Mouse (Mus musculus) testis, adult 2 months (tissue): ENCODE measurements at regions not wholly inside any gene's neighbourhood (a gene's known extent, or its start where the extent isn't known, plus 50 kb on each side); places are given as distances from the start of the nearest gene placed in this dataset.

Experiments used
- H3K27ac ChIP-seq: fragments of 200-500 bp; 2 replicates; pipeline ENCODE4 v1.5.1; 2012; ENCODE audit warnings: low read depth, low read length; ENCODE audit not compliant: control insufficient read depth, insufficient read depth
- H3K27me3 ChIP-seq: fragments of 200-500 bp; 2 replicates; pipeline ENCODE4 v1.6.1; 2012; ENCODE audit warnings: mild to moderate bottlenecking, low read length, moderate library complexity; ENCODE audit not compliant: control insufficient read depth, insufficient read depth
- H3K36me3 ChIP-seq: fragments of 200-500 bp; 2 replicates; pipeline ENCODE4 v1.6.1; 2012; ENCODE audit warnings: mild to moderate bottlenecking, low read length; ENCODE audit not compliant: control insufficient read depth, insufficient read depth
- H3K4me1 ChIP-seq: fragments of 200-500 bp; 2 replicates; pipeline ENCODE4 v1.6.1; 2012; ENCODE audit warnings: low read length; ENCODE audit not compliant: control insufficient read depth, insufficient read depth
- H3K4me3 ChIP-seq: fragments of 200-500 bp; 2 replicates; pipeline ENCODE4 v1.5.1; 2012; ENCODE audit warnings: low read depth, mild to moderate bottlenecking, low read length, moderate library complexity, mixed read lengths; ENCODE audit not compliant: control insufficient read depth
- CTCF ChIP-seq: fragments of 200-500 bp; IDR thresholded peaks from 2 replicates; pipeline ENCODE4 v1.5.1; 2012; ENCODE audit warnings: low read depth, mild to moderate bottlenecking, inconsistent platforms, low read length, moderate library complexity; ENCODE audit not compliant: control insufficient read depth, insufficient read depth, insufficient replicate concordance
- POLR2A ChIP-seq: fragments of 200-500 bp; IDR thresholded peaks from 2 replicates; pipeline ENCODE4 v1.6.1; 2012; ENCODE audit warnings: low read depth, mild to moderate bottlenecking, inconsistent platforms, low read length, moderate library complexity; ENCODE audit not compliant: control insufficient read depth

- H3K4me3 ChIP-seq, result no peak overlapping the region
- no peaks in the 10 kb centered on the region for H3K36me3 ChIP-seq
- H3K4me1 ChIP-seq, result no peaks in the 10 kb centered on the region
- no peak overlapping the region for H3K27ac ChIP-seq
- H3K27me3 ChIP-seq, result no peaks in the 10 kb centered on the region
- no peak for TF ChIP-seq CTCF
- TF ChIP-seq POLR2A, result no peak
These were observed 252.2 kb upstream of the Tbl1xr1 start for GRCm38 (mm10) chr3:21824101-21824880.

GRCm38 (mm10) chr3:21824913-21825610, 251.4 kb upstream of the Tbl1xr1 start:
- Histone ChIP-seq H3K27me3 (no peaks in the 10 kb centered on the region), H3K4me3 (no peak overlapping the region), H3K36me3 (no peaks in the 10 kb centered on the region), H3K4me1 (no peaks in the 10 kb centered on the region), H3K27ac (no peak overlapping the region)
- TF ChIP-seq CTCF, result no peak
- no peak for TF ChIP-seq POLR2A

GRCm38 (mm10) chr3:21827656-21828055, 248.8 kb upstream of the Tbl1xr1 start:
- no peaks in the 10 kb centered on the region for H3K4me1 ChIP-seq
- H3K36me3 ChIP-seq, result no peaks in the 10 kb centered on the region
- TF ChIP-seq POLR2A, result no peak
- no peak for TF ChIP-seq CTCF
- no peak overlapping the region for H3K4me3 ChIP-seq
- no peaks in the 10 kb centered on the region for H3K27me3 ChIP-seq
- no peak overlapping the region for H3K27ac ChIP-seq

GRCm38 (mm10) chr3:21833111-21833510, 243.3 kb upstream of the Tbl1xr1 start:
- H3K27me3 ChIP-seq, result no peaks in the 10 kb centered on the region
- no peak for TF ChIP-seq CTCF
- TF ChIP-seq POLR2A, result no peak
- H3K36me3 ChIP-seq, result no peaks in the 10 kb centered on the region

GRCm38 (mm10) chr3:21835526-21835925, 240.9 kb upstream of the Tbl1xr1 start:
- Histone ChIP-seq H3K4me3 (no peak overlapping the region), H3K36me3 (no peaks in the 10 kb centered on the region), H3K27me3 (no peaks in the 10 kb centered on the region), H3K27ac (no peak overlapping the region), H3K4me1 (no peaks in the 10 kb centered on the region)
- TF ChIP-seq POLR2A, result no peak
- TF ChIP-seq CTCF, result no peak

More at GRCm38 (mm10) chr3:21833111-21833510, 243.3 kb upstream of the Tbl1xr1 start:
- no peak overlapping the region for H3K27ac ChIP-seq
- H3K4me3 ChIP-seq, result no peak overlapping the region
- H3K4me1 ChIP-seq, result no peaks in the 10 kb centered on the region

GRCm38 (mm10) chr3:21837297-21837946, 239.0 kb upstream of the Tbl1xr1 start:
- TF ChIP-seq POLR2A (no peak), CTCF (no peak)
- no peak overlapping the region for H3K4me3 ChIP-seq

More at GRCm38 (mm10) chr3:21837297-21837946, 239.0 kb upstream of the Tbl1xr1 start:
- no peaks in the 10 kb centered on the region for H3K4me1 ChIP-seq
- H3K36me3 ChIP-seq, result no peaks in the 10 kb centered on the region
- H3K27ac ChIP-seq, result no peak overlapping the region
- H3K27me3 ChIP-seq, result no peaks in the 10 kb centered on the region
